Mouse (Mus musculus): ENCODE results near the gene Kcnk5.

The Kcnk5 gene

DNA sequence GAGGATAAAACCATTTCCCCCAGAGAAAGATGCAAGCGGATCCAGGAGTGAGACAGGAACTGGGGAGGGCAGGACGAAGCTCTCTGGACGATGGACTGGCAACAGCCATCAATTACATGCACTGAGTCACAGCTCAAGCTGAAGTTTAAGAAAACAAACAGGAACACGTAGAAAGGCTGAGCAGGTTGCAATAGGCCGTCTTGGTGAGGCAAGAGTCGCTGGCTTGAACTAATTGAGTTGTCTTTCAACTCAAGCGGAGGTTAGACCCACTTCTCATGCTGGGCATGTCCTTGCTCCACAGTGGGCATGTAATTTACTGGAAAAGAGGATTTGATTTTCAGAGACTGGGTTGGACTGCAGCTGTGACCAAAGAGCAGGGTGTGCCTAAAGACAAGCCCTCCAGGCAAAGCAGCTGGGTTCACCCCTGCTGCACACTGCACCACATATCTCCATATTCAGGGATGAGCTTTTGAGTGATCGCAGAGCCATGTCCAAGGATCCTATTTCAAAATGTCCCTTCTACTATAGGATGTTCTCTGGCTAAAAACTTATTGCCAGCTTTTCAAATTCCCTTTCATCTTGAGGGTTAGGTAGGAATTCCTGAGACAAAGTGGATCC is 19.6 kb upstream of the Kcnk5 start:
- no peak for DNase-seq (ENCODE audit: low spot score)

DNA sequence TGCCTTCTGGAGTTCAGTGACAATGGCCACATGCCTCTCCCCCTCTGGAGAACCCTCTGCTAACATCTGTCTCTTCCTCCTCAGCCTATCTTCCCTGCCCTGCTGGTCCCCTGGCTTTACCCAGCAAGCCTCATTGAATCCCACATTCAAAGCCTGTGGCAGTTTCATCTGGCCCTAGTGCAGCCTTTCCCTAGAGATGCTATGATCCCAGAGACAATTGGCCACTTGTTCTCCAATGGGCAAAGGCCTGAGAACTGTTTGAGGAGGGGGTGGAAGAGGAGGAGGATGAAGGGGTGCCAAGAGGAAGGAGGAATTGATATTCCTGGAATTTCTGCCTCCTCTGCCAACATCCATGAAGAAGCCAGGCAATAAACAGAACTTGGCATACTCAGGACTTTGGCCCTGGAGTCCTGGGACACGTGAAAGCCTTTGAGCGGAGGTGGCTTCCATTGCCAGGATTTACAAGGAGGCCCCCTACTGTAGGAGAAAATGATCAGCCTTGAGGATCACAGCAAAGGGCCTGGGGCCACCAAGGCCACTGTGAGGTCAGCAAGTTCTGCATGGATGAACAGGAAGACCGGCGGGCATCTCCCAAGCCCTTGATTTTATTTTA is 11.6 kb upstream of the Kcnk5 start:
- no peak for DNase-seq (ENCODE audit: low spot score)

- DNase-seq (ENCODE audit: low spot score) = no peak
These were observed 9.6 kb upstream of the Kcnk5 start for GRCm38 (mm10) chr14:20191136-20191735.

GRCm38 (mm10) chr14:20189751-20190150 is 8.1 kb upstream of the Kcnk5 start:
- DNase-seq (ENCODE audit: low spot score) = no peak

DNA sequence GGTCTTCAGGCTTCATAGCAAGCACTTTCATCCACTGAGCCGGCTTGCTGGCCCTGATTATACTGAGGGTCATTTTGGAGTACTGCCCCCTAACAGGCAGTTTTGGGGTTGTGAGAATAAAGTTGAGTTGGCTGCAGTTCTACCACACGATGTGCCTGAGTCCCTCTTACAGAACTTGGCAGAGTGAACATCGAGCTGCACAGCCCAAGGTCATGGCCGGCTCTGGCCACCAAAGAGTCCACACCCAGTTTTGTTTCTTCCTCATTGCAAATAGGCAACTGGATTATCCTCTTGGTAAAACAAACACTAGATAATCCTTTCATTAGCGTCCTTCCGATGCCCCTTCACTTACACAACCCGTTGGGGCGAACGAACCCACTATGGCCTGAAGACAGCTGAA is 3.8 kb upstream of the Kcnk5 start:
- DNase-seq (ENCODE audit: low spot score) = no peak

- DNase-seq (ENCODE audit: low spot score) = no peak
These were observed 2.1 kb upstream of the Kcnk5 start for GRCm38 (mm10) chr14:20183701-20184100.

- no peak for DNase-seq (ENCODE audit: low spot score)
These were observed 987 bp upstream of the Kcnk5 start for GRCm38 (mm10) chr14:20182596-20182995.

GRCm38 (mm10) chr14:20180751-20181162 is 852 bp downstream of the Kcnk5 start:
- DNase-seq (ENCODE audit: low spot score) = no peak

DNA sequence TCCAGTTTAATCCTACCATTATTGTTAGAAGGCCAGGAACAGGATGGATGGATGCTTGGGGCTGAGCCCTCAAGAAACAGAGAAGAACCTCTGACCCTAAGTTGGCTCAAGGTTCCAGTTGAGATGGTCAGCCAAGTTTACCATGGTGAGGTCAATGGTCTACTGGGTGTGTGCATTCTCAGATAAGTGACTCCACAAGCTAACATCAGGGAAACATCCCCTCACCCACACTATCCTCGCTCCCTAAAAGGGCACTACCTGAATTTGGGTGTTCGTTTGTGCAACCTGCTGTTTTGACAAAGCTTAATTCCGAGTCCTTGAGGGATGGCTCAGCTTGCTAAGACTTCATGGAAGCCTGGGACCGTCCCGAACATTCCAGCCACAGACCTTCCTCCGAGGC is 1.3 kb downstream of the Kcnk5 start:
- DNase-seq (ENCODE audit: low spot score) = no peak

DNA sequence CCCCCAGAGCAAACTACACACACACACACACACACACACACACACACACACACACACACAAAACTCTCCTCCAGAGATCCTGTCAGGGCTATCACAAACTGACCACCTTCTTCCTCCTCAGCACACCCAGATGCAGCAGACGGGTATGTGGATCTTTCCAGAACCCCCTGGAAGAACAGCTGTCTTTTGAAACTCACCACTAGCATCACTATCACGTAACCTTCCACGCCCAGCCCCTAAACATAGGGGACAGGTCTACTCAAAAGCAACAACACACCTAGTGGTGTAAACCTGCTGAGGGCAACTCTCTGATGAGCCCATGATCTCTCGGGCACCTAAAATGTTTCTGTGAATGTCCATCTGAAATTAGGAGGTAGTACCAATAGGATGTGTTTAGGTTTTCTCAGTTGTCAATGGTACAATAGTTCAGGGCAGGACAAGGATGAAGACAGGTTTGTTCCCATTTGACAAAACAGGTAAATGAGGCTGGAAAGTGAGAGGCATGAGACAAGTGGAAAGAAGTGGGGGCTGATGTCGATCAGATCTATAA is 1.8 kb downstream of the Kcnk5 start:
- no peak for DNase-seq (ENCODE audit: low spot score)

GRCm38 (mm10) chr14:20179080-20179479 is 2.5 kb downstream of the Kcnk5 start:
- DNase-seq (ENCODE audit: low spot score) = no peak

GRCm38 (mm10) chr14:20178593-20178992 is 3.0 kb downstream of the Kcnk5 start:
- no peak for DNase-seq (ENCODE audit: low spot score)

GRCm38 (mm10) chr14:20177494-20178123 is 4.0 kb downstream of the Kcnk5 start:
- DNase-seq (ENCODE audit: low spot score) = no peak

- DNase-seq (ENCODE audit: low spot score) = no peak
These were observed 5.9 kb downstream of the Kcnk5 start for GRCm38 (mm10) chr14:20175705-20176104.

DNA sequence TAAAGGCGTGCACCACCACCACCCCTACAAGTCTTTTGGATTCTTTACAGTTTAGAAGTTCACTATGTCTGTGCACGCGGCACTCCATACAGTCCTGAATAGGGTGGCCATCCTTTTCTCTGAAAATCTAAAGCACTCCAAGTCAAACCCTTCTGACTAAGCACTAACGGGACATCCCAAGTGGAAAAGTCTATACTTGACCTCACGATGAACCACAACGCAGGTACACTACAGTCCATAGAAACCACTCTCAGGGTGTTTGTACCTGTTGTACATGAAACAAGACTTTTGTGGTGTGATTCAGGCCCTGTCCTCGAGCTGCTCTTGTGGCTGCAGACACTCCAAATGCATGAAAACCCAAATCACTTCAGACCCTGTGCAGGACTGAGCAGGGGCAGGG is 6.5 kb downstream of the Kcnk5 start:
- DNase-seq (ENCODE audit: low spot score) = no peak

- no peak for DNase-seq (ENCODE audit: low spot score)
These were observed 6.9 kb downstream of the Kcnk5 start for GRCm38 (mm10) chr14:20174696-20175095.

- no peak for DNase-seq (ENCODE audit: low spot score)
These were observed 7.6 kb downstream of the Kcnk5 start for GRCm38 (mm10) chr14:20173873-20174490.

- DNase-seq (ENCODE audit: low spot score) = no peak
These were observed 8.7 kb downstream of the Kcnk5 start for GRCm38 (mm10) chr14:20172924-20173323.

DNA sequence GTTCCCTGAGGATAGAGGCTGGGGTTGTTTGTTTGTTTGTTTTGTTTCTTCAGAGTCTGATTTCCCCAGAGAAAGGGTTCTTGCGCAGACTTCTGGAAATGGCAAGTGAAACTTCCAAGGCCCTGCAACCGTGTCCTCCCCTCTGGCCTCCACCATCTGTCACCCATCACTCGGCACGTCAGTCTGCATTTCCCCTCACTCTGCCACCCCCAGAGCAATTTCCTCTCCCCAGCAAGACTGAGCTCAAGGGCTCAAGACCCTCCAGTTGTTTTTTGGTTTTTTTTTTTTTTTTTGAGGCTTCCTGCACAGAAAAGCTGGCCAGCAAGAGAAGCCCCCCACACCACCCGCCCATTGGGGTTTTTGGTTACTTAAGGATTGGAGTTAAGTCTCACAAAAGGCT is 9.1 kb downstream of the Kcnk5 start:
- no peak for DNase-seq (ENCODE audit: low spot score)

- no peak for DNase-seq (ENCODE audit: low spot score)
These were observed 9.8 kb downstream of the Kcnk5 start for GRCm38 (mm10) chr14:20171840-20172239.

DNA sequence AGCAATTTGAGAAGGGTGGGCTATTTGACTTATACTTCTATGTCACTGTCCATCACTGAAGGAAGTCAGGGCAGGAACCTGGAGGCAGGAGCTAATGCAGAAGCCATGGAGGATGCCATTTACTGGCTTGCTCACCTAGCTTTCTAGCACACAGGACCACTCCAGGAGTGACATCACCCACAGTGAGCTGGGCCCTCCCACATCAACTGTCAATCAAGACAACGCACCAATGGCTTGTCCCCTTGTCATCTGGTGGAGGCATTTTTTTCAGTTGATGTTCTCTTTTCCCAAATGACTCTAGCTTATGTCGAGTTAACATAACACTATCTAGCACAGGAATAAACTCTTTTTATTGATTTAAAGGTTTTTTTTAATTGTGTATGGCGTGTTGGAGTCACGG is 12.4 kb downstream of the Kcnk5 start:
- DNase-seq (ENCODE audit: low spot score) = no peak

DNA sequence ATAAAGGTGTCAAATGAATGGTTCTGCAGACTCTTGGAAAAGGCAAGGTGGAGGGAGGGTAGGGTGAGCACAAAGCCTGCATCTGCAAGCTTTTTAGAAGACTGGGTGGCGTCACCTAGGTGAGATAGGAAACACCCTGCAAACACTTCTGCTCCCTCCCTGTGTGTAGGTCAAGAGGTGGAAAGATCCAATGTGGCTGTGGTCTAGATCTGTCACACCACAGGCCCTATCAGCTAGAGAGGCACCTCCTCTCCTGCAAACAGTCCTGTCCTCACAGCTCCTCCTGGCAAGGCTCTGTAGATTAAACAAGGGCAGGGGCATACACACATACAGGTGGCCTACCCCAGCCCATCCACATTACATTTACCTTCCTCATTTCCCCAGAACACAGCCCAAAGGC is 13.1 kb downstream of the Kcnk5 start:
- DNase-seq (ENCODE audit: low spot score) = no peak

GRCm38 (mm10) chr14:20168054-20168453 is 13.6 kb downstream of the Kcnk5 start:
- no peak for DNase-seq (ENCODE audit: low spot score)

Measured in T-cell, adult 2 months (primary cell).